Mouse (Mus musculus): Measurements from ENCODE around the gene Tceanc.

Tceanc gene

GRCm38 (mm10) chrX:166495052-166495451 is 23.3 kb downstream of the Tceanc start:
- DNase-seq (ENCODE audit: low spot score in 2 of 2), result no peak

- peak; percentile 92 to 93 for DNase-seq (ENCODE audit: low spot score in 2 of 2)
Measured at GRCm38 (mm10) chrX:166479365-166479983, 38.9 kb downstream of the Tceanc start, which contains the start of gene Rab9. TSS of gene Rab9 (minus strand) at chrX:166479867.

- no peak for DNase-seq (ENCODE audit: low spot score in 2 of 2)
Measured at GRCm38 (mm10) chrX:166478631-166479364, 39.6 kb downstream of the Tceanc start.

GRCm38 (mm10) chrX:166477393-166477792 is 41.0 kb downstream of the Tceanc start:
- DNase-seq (ENCODE audit: low spot score in 2 of 2), result no peak

GRCm38 (mm10) chrX:166472612-166473011 is 45.8 kb downstream of the Tceanc start:
- DNase-seq (ENCODE audit: low spot score in 2 of 2), result no peak

- DNase-seq (ENCODE audit: low spot score in 2 of 2), result no peak
Measured at GRCm38 (mm10) chrX:166468321-166468720, 50.0 kb downstream of the Tceanc start.

- DNase-seq (ENCODE audit: low spot score in 2 of 2), result no peak
Measured at GRCm38 (mm10) chrX:166455525-166455924, 62.8 kb downstream of the Tceanc start.

GRCm38 (mm10) chrX:166454331-166454730 is 64.0 kb downstream of the Tceanc start:
- no peak for DNase-seq (ENCODE audit: low spot score in 2 of 2)

- DNase-seq (ENCODE audit: low spot score in 2 of 2), result no peak
Measured at GRCm38 (mm10) chrX:166453532-166453931, 64.8 kb downstream of the Tceanc start.
